Mouse (Mus musculus) adrenal gland, adult 10 weeks (tissue): ENCODE data around the gene Drd1. TPM values are rescaled to one million over a fixed set of nuclear protein-coding genes. Genes with fewer than 3 reads are reported as not detected.

ENCODE experiments used
- polyA plus RNA-seq: library from polyadenylated mRNA; stranded (reverse); fragments of 350-450 nt; fragmentation: Illumina TruSeq; extraction: RNeasy Lipid Tissue Mini Kit (QIAGEN cat#74804); gene quantifications from one replicate; pipeline ENCODE4 v1.2.3, GENCODE M21; 2014; ENCODE audit warnings: low read depth, low replicate concordance

Gene Drd1
- not detected for polyA plus RNA-seq

DNA sequence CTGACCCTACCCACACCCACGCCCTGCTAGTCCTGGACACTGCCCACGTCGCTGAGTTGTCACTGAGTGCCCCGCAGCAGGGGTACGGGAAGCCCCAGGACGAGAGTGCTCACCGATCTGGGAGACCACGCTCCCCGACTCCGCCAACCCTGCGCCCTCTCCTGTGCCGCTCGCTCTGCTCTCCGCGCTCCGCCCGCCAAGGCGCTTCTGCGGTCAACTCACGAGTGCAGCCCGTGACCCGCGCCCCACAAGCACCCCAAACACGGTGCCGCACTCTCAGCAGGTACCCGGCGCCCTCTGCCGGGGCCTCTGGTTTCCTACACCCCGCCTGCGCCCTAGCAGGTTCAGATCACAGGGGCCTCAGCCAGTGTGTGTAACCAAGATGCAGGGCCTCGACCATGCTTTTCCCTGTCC lies at the start of gene Drd1:
TSS of gene Drd1 (minus strand) at position 258 of the 414 bp plus-strand sequence.

GRCm38 (mm10) chr13:54071606-54072331 lies 16.3 kb upstream of the Drd1 start, which contains the start of gene Sfxn1:
Gene Sfxn1 (plus strand): TSS chr13:54071869.

Other genes with a start within 250 kb of the Drd1 start
- 134 TPM for gene Sfxn1, start 16.2 kb upstream of the Drd1 start, polyA plus RNA-seq
- 0.41 TPM for gene Hrh2, start 136.4 kb upstream of the Drd1 start, polyA plus RNA-seq